Mouse (Mus musculus) heart, postnatal 0 days (tissue): ENCODE measurements around the gene Ccdc57.

Experiments
- CTCF ChIP-seq: IDR thresholded peaks from 2 replicates; pipeline ENCODE4 v1.5.1; 2016; ENCODE audit warnings: antibody characterized with exemption, control low read depth, low read depth
- EP300 ChIP-seq: IDR thresholded peaks from 2 replicates; pipeline ENCODE4 v1.6.1; 2016; ENCODE audit warnings: antibody characterized with exemption, low read depth

GRCm38 (mm10) chr11:120812068-120812467 lies 120.6 kb downstream of the Ccdc57 start:
- TF ChIP-seq CTCF = no peak
- no peak for TF ChIP-seq EP300
